Mouse (Mus musculus) cerebellum, adult 11 months (tissue): ENCODE data around the gene Znrd1.

Experiments used
- DNase-seq: peaks from one replicate; pipeline ENCODE4 v3.0.0; 2022

Gene Znrd1

GRCm38 (mm10) chr17:36970316-36970890 is 12.0 kb upstream of the Znrd1 start:
- DNase-seq = no peak

GRCm38 (mm10) chr17:36966875-36967274 is 8.5 kb upstream of the Znrd1 start:
- DNase-seq = no peak

- DNase-seq = no peak
Measured at GRCm38 (mm10) chr17:36961125-36961524, 2.8 kb upstream of the Znrd1 start.

GRCm38 (mm10) chr17:36958884-36959283 is 525 bp upstream of the Znrd1 start:
- no peak for DNase-seq

GRCm38 (mm10) chr17:36953062-36953461 is 5.3 kb downstream of the Znrd1 start:
- no peak for DNase-seq

GRCm38 (mm10) chr17:36952631-36953030 is 5.7 kb downstream of the Znrd1 start:
- no peak for DNase-seq

GRCm38 (mm10) chr17:36950981-36951947 is 7.1 kb downstream of the Znrd1 start, which contains the start of gene Ppp1r11:
Gene Ppp1r11, minus strand, starts transcription at chr17:36951741.
- peak; percentile 96 for DNase-seq

- no peak for DNase-seq
Measured at GRCm38 (mm10) chr17:36949265-36949664, 9.1 kb downstream of the Znrd1 start.

GRCm38 (mm10) chr17:36948286-36948685 is 10.1 kb downstream of the Znrd1 start:
- no peak for DNase-seq

GRCm38 (mm10) chr17:36947051-36947819 is 11.1 kb downstream of the Znrd1 start:
- peak; percentile 58 for DNase-seq

GRCm38 (mm10) chr17:36944121-36944775 is 14.1 kb downstream of the Znrd1 start:
- peak; percentile 36 for DNase-seq

GRCm38 (mm10) chr17:36943691-36944090 is 14.7 kb downstream of the Znrd1 start:
- DNase-seq = no peak

- peak; percentile 56 for DNase-seq
Measured at GRCm38 (mm10) chr17:36942791-36943471, 15.4 kb downstream of the Znrd1 start, which contains the start of gene Rnf39. Gene Rnf39, plus strand, starts transcription at chr17:36942918.

GRCm38 (mm10) chr17:36942391-36942790 is 16.0 kb downstream of the Znrd1 start:
- peak; percentile 78 for DNase-seq

- DNase-seq = no peak
Measured at GRCm38 (mm10) chr17:36938056-36938455, 20.3 kb downstream of the Znrd1 start.

GRCm38 (mm10) chr17:36931806-36932205 is 26.6 kb downstream of the Znrd1 start:
- DNase-seq = no peak

- DNase-seq = no peak
Measured at GRCm38 (mm10) chr17:36931130-36931529, 27.2 kb downstream of the Znrd1 start.

GRCm38 (mm10) chr17:36930233-36930632 is 28.1 kb downstream of the Znrd1 start:
- no peak for DNase-seq

GRCm38 (mm10) chr17:36929236-36929932 is 29.0 kb downstream of the Znrd1 start:
- no peak for DNase-seq

- no peak for DNase-seq
Measured at GRCm38 (mm10) chr17:36927496-36928120, 30.8 kb downstream of the Znrd1 start.

GRCm38 (mm10) chr17:36923491-36923890 is 34.9 kb downstream of the Znrd1 start:
- no peak for DNase-seq
